Mouse (Mus musculus) E14TG2a.4 (cell line): Measurements from ENCODE around the gene Zfp365.

Experiments used
- CTCF ChIP-seq: conservative IDR thresholded peaks from 2 replicates; pipeline ENCODE4 v1.5.1; 2014; ENCODE audit warnings: low read length
- POU5F1 ChIP-seq: IDR thresholded peaks from 2 replicates; pipeline ENCODE4 v1.6.1; 2014; ENCODE audit warnings: low read length, borderline replicate concordance

DNA sequence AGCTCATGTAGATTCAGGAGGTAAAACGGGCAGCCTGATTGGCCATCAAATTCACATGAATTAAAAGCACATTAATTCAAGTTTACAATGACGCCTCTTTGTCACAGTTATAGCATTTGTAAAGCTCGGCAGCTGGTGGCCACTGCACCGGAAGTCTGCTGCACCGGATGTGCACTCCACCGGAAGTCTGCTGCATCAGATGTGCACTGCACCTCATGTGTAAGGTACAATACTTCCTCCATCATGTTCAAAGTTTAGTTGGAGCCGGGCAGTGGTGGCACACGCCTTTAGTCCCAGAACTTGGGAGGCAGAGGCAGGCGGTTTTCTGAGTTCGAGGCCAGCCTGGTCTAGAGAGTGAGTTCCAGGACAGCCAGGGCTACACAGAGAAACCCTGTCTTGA lies 70.9 kb downstream of the Zfp365 start:
- TF ChIP-seq CTCF (no peak), POU5F1 (no peak)
